Mouse (Mus musculus): ENCODE results near the gene Dapl1.

DNA sequence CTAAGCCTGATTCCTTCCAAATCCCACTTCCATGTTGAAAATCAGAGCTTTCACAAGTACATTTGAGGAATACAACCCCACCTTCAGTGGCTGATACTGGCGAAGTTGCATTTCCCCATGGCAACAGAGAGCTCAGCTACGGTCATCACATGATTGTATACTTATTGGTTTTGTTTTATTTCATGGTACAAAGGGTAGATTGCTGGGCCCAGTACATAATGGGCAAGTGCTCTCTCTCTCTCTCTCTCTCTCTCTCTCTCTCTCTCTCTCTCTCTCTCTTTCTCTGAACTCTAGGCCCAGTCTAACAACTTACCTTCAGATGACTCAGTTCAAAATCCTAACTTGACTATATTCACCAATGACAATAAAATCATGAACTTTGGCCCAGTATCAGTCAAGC, 52.5 kb downstream of the Dapl1 start:
- TF ChIP-seq POLR2A (IDR thresholded peaks at IDR 0.05; ENCODE audit: insufficient read length, low read depth) (no peak), MAX (IDR thresholded peaks at IDR 0.05; ENCODE audit: low read depth) (no peak), MYOD1 (IDR thresholded peaks at IDR 0.05; ENCODE audit: control insufficient read depth in 1 of 3, insufficient read length in 2 of 3, low read depth in 2 of 3) (no peak), E2F4 (IDR thresholded peaks at IDR 0.05; ENCODE audit: insufficient read depth) (no peak), POLR2AphosphoS2 (IDR thresholded peaks at IDR 0.05; ENCODE audit: insufficient read length, low read depth) (no peak), USF1 (IDR thresholded peaks at IDR 0.05; ENCODE audit: low read depth) (no peak)
